Mouse (Mus musculus): ENCODE measurements around the gene Ptar1. TPM values are rescaled to one million over a fixed set of nuclear protein-coding genes. Genes with fewer than 3 reads are reported as not detected.

The Ptar1 gene
- polyA plus RNA-seq, 1 experiment = 8.3 TPM

DNA sequence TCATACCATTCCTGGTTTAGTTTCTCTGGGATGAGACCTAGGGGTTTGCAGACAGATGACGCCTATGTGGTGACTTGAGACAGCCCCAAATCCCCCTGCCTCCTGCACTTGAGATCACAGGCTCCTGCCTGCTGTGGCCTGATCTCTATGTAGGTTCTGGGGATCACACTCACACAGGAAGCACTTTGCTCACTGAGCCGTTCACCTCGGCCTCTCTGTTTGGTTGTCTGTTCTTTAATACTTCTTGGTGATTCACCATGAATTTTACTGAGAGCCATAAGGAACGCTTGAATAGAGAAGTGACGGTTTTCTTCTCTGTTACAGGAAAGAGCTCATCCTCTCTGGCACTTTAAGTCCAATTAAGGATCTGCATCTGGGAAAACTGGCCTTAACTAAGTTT, 18.2 kb downstream of the Ptar1 start:
- TF ChIP-seq POLR2A (IDR thresholded peaks at IDR 0.05; ENCODE audit: extremely low read depth, insufficient read depth, low read length) (no peak), CTCF (IDR thresholded peaks at IDR 0.05; ENCODE audit: extremely low read depth, insufficient read depth, low read length) (no peak)
- Histone ChIP-seq H3K4me1 (ENCODE audit: control insufficient read depth, insufficient read depth, low read length) (no peaks in the 10 kb centered on the region), H3K4me3 (ENCODE audit: insufficient read depth, low read length) (no peak overlapping the region), H3K27ac (ENCODE audit: insufficient read depth, low read length) (no peak overlapping the region)

GRCm38 (mm10) chr19:23746506-23746905, 59.3 kb downstream of the Ptar1 start:
- H3K4me1 ChIP-seq (ENCODE audit: control insufficient read depth, insufficient read depth, low read length) = no peaks in the 10 kb centered on the region
- no peak overlapping the region for H3K4me3 ChIP-seq (ENCODE audit: insufficient read depth, low read length)
- TF ChIP-seq CTCF (IDR thresholded peaks at IDR 0.05; ENCODE audit: extremely low read depth, insufficient read depth, low read length) = no peak
- TF ChIP-seq POLR2A (IDR thresholded peaks at IDR 0.05; ENCODE audit: extremely low read depth, insufficient read depth, low read length) = no peak
- H3K27ac ChIP-seq (ENCODE audit: insufficient read depth, low read length) = no peak overlapping the region

GRCm38 (mm10) chr19:23757011-23757410, 69.8 kb downstream of the Ptar1 start:
- H3K27ac ChIP-seq (ENCODE audit: insufficient read depth, low read length) = no peak overlapping the region
- H3K4me3 ChIP-seq (ENCODE audit: insufficient read depth, low read length) = no peak overlapping the region
- peaks cover 2% of the 10 kb centered on the region; the same call in 1 of the 2 replicates for H3K4me1 ChIP-seq (ENCODE audit: control insufficient read depth, insufficient read depth, low read length)
- no peak for TF ChIP-seq CTCF (IDR thresholded peaks at IDR 0.05; ENCODE audit: extremely low read depth, insufficient read depth, low read length)
- no peak for TF ChIP-seq POLR2A (IDR thresholded peaks at IDR 0.05; ENCODE audit: extremely low read depth, insufficient read depth, low read length)

GRCm38 (mm10) chr19:23757961-23758553, 70.8 kb downstream of the Ptar1 start:
- Histone ChIP-seq H3K4me1 (ENCODE audit: control insufficient read depth, insufficient read depth, low read length) (peaks cover 2% of the 10 kb centered on the region; the same call in 1 of the 2 replicates), H3K27ac (ENCODE audit: insufficient read depth, low read length) (peak overlapping the region; percentile 95), H3K4me3 (ENCODE audit: insufficient read depth, low read length) (peak overlapping the region; percentile 63)
- TF ChIP-seq CTCF (IDR thresholded peaks at IDR 0.05; ENCODE audit: extremely low read depth, insufficient read depth, low read length) (peak; percentile 65; the same call in 1 of the 2 replicates), POLR2A (IDR thresholded peaks at IDR 0.05; ENCODE audit: extremely low read depth, insufficient read depth, low read length) (no peak; the same call in 1 of the 2 replicates)

GRCm38 (mm10) chr19:23758554-23759321, 71.5 kb downstream of the Ptar1 start, which contains the start of gene Apba1:
Apba1 (plus strand) TSS chr19:23758887.
- TF ChIP-seq CTCF (IDR thresholded peaks at IDR 0.05; ENCODE audit: extremely low read depth, insufficient read depth, low read length) (no peak), POLR2A (IDR thresholded peaks at IDR 0.05; ENCODE audit: extremely low read depth, insufficient read depth, low read length) (peak; percentile 42; the same call in 1 of the 2 replicates)
- Histone ChIP-seq H3K4me3 (ENCODE audit: insufficient read depth, low read length) (peak within 1 kb of the TSS; percentile 63), H3K4me1 (ENCODE audit: control insufficient read depth, insufficient read depth, low read length) (peaks cover 2% of the 10 kb centered on the region; the same call in 1 of the 2 replicates), H3K27ac (ENCODE audit: insufficient read depth, low read length) (peak within 1 kb of the TSS; percentile 95)

DNA sequence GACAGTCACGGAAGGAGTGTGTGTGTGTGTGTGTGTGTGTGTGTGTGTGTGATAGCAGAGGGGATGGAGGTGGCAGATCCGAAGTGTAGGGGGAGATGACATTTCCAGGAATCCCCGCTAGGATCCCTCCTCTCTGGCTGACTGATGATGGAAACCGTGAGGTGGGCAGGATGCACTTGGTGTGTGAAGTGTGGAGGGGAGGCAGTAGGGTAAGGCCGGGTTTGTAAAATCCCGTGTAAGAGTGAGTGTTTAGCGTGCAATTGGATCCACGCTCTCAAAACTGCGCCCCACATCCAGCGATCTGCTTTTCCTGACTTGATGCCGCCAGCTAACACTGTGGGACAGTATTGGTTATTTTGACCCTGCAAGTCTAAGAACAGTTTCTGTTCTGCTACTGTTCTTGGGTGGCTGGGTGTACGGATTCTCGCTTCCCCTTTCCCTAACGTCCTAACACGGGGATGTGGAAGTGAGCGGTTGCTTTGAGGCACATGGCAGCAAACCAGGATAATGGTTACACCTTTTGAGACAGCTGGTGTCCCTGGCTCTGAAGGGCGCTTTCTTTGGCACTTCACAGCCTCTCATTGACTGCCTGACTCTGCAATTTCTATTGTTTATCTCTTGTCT, 72.2 kb downstream of the Ptar1 start:
- no peak for TF ChIP-seq POLR2A (IDR thresholded peaks at IDR 0.05; ENCODE audit: extremely low read depth, insufficient read depth, low read length)
- no peak for TF ChIP-seq CTCF (IDR thresholded peaks at IDR 0.05; ENCODE audit: extremely low read depth, insufficient read depth, low read length)

DNA sequence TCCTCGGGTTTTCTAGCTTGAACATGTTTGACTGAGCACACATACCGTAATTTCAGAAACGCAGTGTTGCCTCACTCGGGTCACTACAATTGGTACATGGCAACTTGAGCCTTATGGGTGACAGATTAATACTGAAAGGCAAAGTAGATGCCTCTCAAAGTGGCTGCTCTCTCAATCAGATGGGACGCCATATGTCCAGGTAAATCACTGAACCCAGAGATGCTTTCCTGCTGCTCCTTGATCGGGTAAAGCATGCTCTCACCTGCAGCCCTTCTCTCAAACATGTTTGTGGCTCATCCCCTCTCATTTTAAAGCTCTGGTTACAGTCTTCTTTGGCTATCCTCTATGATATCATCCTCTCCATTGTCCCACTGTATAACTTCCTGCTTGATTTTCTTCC, 76.1 kb downstream of the Ptar1 start:
- H3K27ac ChIP-seq (ENCODE audit: insufficient read depth, low read length) = no peak overlapping the region
- H3K4me1 ChIP-seq (ENCODE audit: control insufficient read depth, insufficient read depth, low read length) = peaks cover 3% of the 10 kb centered on the region; the same call in 1 of the 2 replicates
- TF ChIP-seq POLR2A (IDR thresholded peaks at IDR 0.05; ENCODE audit: extremely low read depth, insufficient read depth, low read length) = no peak
- TF ChIP-seq CTCF (IDR thresholded peaks at IDR 0.05; ENCODE audit: extremely low read depth, insufficient read depth, low read length) = no peak
- no peak overlapping the region for H3K4me3 ChIP-seq (ENCODE audit: insufficient read depth, low read length)

More for the DNA sequence above, 72.2 kb downstream of the Ptar1 start:
- peak overlapping the region; percentile 66 for H3K27ac ChIP-seq (ENCODE audit: insufficient read depth, low read length)
- H3K4me3 ChIP-seq (ENCODE audit: insufficient read depth, low read length) = peak overlapping the region; percentile 63
- peaks cover 2% of the 10 kb centered on the region; the same call in 1 of the 2 replicates for H3K4me1 ChIP-seq (ENCODE audit: control insufficient read depth, insufficient read depth, low read length)

GRCm38 (mm10) chr19:23764051-23764450, 76.8 kb downstream of the Ptar1 start:
- H3K4me3 ChIP-seq (ENCODE audit: insufficient read depth, low read length) = no peak overlapping the region
- peaks cover 3% of the 10 kb centered on the region; the same call in 1 of the 2 replicates for H3K4me1 ChIP-seq (ENCODE audit: control insufficient read depth, insufficient read depth, low read length)
- H3K27ac ChIP-seq (ENCODE audit: insufficient read depth, low read length) = no peak overlapping the region
- TF ChIP-seq CTCF (IDR thresholded peaks at IDR 0.05; ENCODE audit: extremely low read depth, insufficient read depth, low read length) = no peak

- peaks cover 3% of the 10 kb centered on the region for H3K4me1 ChIP-seq (ENCODE audit: control insufficient read depth, insufficient read depth, low read length)
- no peak overlapping the region for H3K27ac ChIP-seq (ENCODE audit: insufficient read depth, low read length)
- H3K4me3 ChIP-seq (ENCODE audit: insufficient read depth, low read length) = no peak overlapping the region
- TF ChIP-seq CTCF (IDR thresholded peaks at IDR 0.05; ENCODE audit: extremely low read depth, insufficient read depth, low read length) (no peak), POLR2A (IDR thresholded peaks at IDR 0.05; ENCODE audit: extremely low read depth, insufficient read depth, low read length) (no peak)
These were observed 81.6 kb downstream of the Ptar1 start for GRCm38 (mm10) chr19:23768864-23769263.

Measured in cortical plate, adult 2 months (tissue).